Mouse (Mus musculus): ENCODE data around the gene Snrnp25.

DNA sequence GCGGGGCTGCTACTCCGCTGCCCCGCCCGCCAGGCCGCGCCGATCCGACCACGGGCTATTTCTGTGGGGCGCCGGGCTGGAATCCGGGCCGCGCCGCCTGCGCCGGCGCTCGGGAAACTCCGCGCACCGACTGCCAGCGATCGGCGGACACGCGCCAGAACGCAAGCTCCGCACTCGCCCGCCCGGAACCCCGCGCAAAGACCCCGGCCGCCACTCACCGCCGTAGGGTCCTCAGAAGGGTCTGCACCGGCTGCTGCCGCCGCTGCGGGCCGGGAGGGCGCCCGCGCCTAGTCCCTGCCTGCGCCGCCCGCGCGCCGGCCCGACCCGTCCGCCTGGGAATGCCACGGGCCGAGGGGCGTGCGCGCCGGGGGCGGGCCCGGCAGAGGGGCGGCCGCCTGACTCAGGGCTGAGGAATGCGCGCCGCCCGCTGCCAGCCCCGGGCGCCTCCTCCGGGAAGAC is 16.8 kb downstream of the Snrnp25 start, which contains the start of gene Rhbdf1:
- no peak for TF ChIP-seq CTCF (IDR thresholded peaks at IDR 0.05; ENCODE audit: low read depth)
- no peak for TF ChIP-seq EP300 (optimal IDR thresholded peaks at IDR 0.05)
